Mouse (Mus musculus): Measurements from ENCODE around the gene B4galnt1. TPM values are rescaled to one million over a fixed set of nuclear protein-coding genes. Genes with fewer than 3 reads are reported as not detected.
A peak's percentile ranks its signal among the peaks of the same experiment; 100 is the strongest.

The B4galnt1 gene
- total RNA-seq, 1 experiment from 2014 or later, result 14.6 TPM

- DNase-seq, result no peak
Observed at GRCm38 (mm10) chr10:127209928-127210570, 45.0 kb downstream of the B4galnt1 start.

- DNase-seq, result peak; percentile 61
Observed at GRCm38 (mm10) chr10:127210961-127211405, 46.0 kb downstream of the B4galnt1 start.

GRCm38 (mm10) chr10:127211414-127211854 is 46.4 kb downstream of the B4galnt1 start, which contains the start of gene Pip4k2c:
Gene Pip4k2c, minus strand, starts transcription at chr10:127211585.
- peak; percentile 96 for DNase-seq

GRCm38 (mm10) chr10:127213272-127213671 is 48.2 kb downstream of the B4galnt1 start:
- no peak for DNase-seq

- no peak for DNase-seq
Observed at GRCm38 (mm10) chr10:127213704-127214421, 48.8 kb downstream of the B4galnt1 start.

GRCm38 (mm10) chr10:127214422-127214803 is 49.4 kb downstream of the B4galnt1 start:
- DNase-seq, result no peak

GRCm38 (mm10) chr10:127216456-127216855 is 51.4 kb downstream of the B4galnt1 start:
- DNase-seq, result no peak

GRCm38 (mm10) chr10:127217177-127217576 is 52.2 kb downstream of the B4galnt1 start:
- no peak for DNase-seq

GRCm38 (mm10) chr10:127218339-127218738 is 53.3 kb downstream of the B4galnt1 start:
- no peak for DNase-seq

Other genes starting within 250 kb of the B4galnt1 start
- 115 and 144 TPM in 2 replicates for gene Ctdsp2, start 186.5 kb upstream of the B4galnt1 start, total RNA-seq (2021)
- gene Avil, start 164.5 kb upstream of the B4galnt1 start, total RNA-seq (2021), result 0.74 and 2.5 TPM in 2 replicates
- gene Tsfm, start 134.4 kb upstream of the B4galnt1 start, total RNA-seq (2021), result 57.6 and 58.7 TPM in 2 replicates
- 12.4 and 18.1 TPM in 2 replicates for gene Mettl1, start 123.8 kb upstream of the B4galnt1 start, total RNA-seq (2021)
- 0.15 and 0.23 TPM in 2 replicates for gene Eef1akmt3, start 123.7 kb upstream of the B4galnt1 start, total RNA-seq (2021)
- 0.26 and 0.41 TPM in 2 replicates for gene Cyp27b1, start 117.0 kb upstream of the B4galnt1 start, total RNA-seq (2021)
- 6.2 and 8.0 TPM in 2 replicates for gene March9, start 105.0 kb upstream of the B4galnt1 start, total RNA-seq (2021)
- gene Cdk4, start 101.7 kb upstream of the B4galnt1 start, total RNA-seq (2021), result 242 and 253 TPM in 2 replicates
- 76.3 and 96.5 TPM in 2 replicates for gene Tspan31, start 95.0 kb upstream of the B4galnt1 start, total RNA-seq (2021)
- 6.9 and 14.3 TPM in 2 replicates for gene Agap2, start 89.9 kb upstream of the B4galnt1 start, total RNA-seq (2021)
- gene Os9, start 44.1 kb upstream of the B4galnt1 start, total RNA-seq (2021), result 97.9 and 108 TPM in 2 replicates
- 10.4 and 10.8 TPM in 2 replicates for gene Slc26a10, start 15.4 kb downstream of the B4galnt1 start, total RNA-seq (2021)
- 22.3 and 28.5 TPM in 2 replicates for gene Arhgef25, start 24.9 kb downstream of the B4galnt1 start, total RNA-seq (2021)
- 60.7 and 66.5 TPM in 2 replicates for gene Dtx3, start 30.5 kb downstream of the B4galnt1 start, total RNA-seq (2021)
- gene Pip4k2c, start 46.4 kb downstream of the B4galnt1 start, total RNA-seq (2021), result 28.5 and 29.2 TPM in 2 replicates
- gene Kif5a, start 98.1 kb downstream of the B4galnt1 start, total RNA-seq (2021), result 7.6 and 11.5 TPM in 2 replicates
- gene Dctn2, start 101.1 kb downstream of the B4galnt1 start, total RNA-seq (2021), result 142 and 153 TPM in 2 replicates
- 47.9 and 54.0 TPM in 2 replicates for gene Mbd6, start 123.8 kb downstream of the B4galnt1 start, total RNA-seq (2021)
- gene Mars, start 146.6 kb downstream of the B4galnt1 start, total RNA-seq (2021), result 81.9 and 98.4 TPM in 2 replicates
- gene Arhgap9, start 156.7 kb downstream of the B4galnt1 start, total RNA-seq (2021), result 2.1 and 15.2 TPM in 2 replicates
- gene Gli1, start 176.7 kb downstream of the B4galnt1 start, total RNA-seq (2021), result 3.9 and 4.7 TPM in 2 replicates
- 0.82 TPM in 1 of 2 replicates, not detected in the other for gene Inhbe, start 189.2 kb downstream of the B4galnt1 start, total RNA-seq (2021)
- 0.79 and 14.4 TPM in 2 replicates for gene Inhbc, start 205.2 kb downstream of the B4galnt1 start, total RNA-seq (2021)
- gene R3hdm2, start 215.1 kb downstream of the B4galnt1 start, total RNA-seq (2021), result 113 TPM in 2 replicates